Mouse (Mus musculus): ENCODE data around the gene Aadat.
A peak's percentile ranks its signal among the peaks of the same experiment; 100 is the strongest.
"Not testable (repeated sequence)": the region's sequence is repeated elsewhere in the genome, so short reads cannot be mapped to it uniquely, and the experiment has no call there.

Aadat gene

GRCm38 (mm10) chr8:60505653-60506521 is at the start of gene Aadat:
Aadat (plus strand) TSS chr8:60505932.
- DNase-seq (ENCODE audit: low read depth, low spot score) = peak; percentile 4

GRCm38 (mm10) chr8:60466686-60467335 is 38.9 kb upstream of the Aadat start:
- DNase-seq (ENCODE audit: low read depth, low spot score) = peak; percentile 2

- no peak for DNase-seq (ENCODE audit: low read depth, low spot score)
These were observed 15.6 kb upstream of the Aadat start for GRCm38 (mm10) chr8:60490147-60490546.

GRCm38 (mm10) chr8:60491871-60492270 is 13.9 kb upstream of the Aadat start:
- no peak for DNase-seq (ENCODE audit: low read depth, low spot score)

GRCm38 (mm10) chr8:60492471-60492870 is 13.3 kb upstream of the Aadat start:
- DNase-seq (ENCODE audit: low read depth, low spot score) = no peak

GRCm38 (mm10) chr8:60494606-60495005 is 11.1 kb upstream of the Aadat start:
- DNase-seq (ENCODE audit: low read depth, low spot score) = no peak

- DNase-seq (ENCODE audit: low read depth, low spot score) = not testable (repeated sequence)
These were observed 10.7 kb upstream of the Aadat start for GRCm38 (mm10) chr8:60495046-60495445.

GRCm38 (mm10) chr8:60503098-60503497 is 2.6 kb upstream of the Aadat start, which contains the start of gene Gm10283:
Gm10283 (minus strand) TSS chr8:60503198.
- DNase-seq (ENCODE audit: low read depth, low spot score) = no peak

GRCm38 (mm10) chr8:60518286-60518685 is 12.6 kb downstream of the Aadat start:
- DNase-seq (ENCODE audit: low read depth, low spot score) = no peak

- no peak for DNase-seq (ENCODE audit: low read depth, low spot score)
These were observed 29.2 kb downstream of the Aadat start for GRCm38 (mm10) chr8:60534945-60535344.

DNA sequence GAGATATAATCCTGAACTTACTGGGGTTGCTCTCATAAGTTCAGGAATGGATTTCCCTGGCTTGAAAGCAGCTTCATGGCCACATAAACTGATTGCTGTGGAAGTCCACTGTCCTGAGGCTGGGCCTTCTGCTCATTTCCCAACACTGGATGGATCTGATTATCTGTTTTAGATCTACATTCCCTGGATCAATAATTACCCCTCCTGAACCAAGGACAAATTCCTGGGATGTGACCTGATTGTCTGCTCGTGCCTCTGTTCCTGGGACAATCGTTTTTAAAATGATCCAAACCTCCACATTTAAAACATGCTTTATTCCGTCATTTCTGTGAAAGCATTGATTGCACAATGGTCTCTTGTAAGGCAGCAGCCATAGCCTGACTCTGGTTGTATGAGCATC is 61.1 kb downstream of the Aadat start:
- DNase-seq (ENCODE audit: low read depth, low spot score) = no peak

GRCm38 (mm10) chr8:60577231-60577630 is 71.5 kb downstream of the Aadat start:
- DNase-seq (ENCODE audit: low read depth, low spot score) = no peak

DNA sequence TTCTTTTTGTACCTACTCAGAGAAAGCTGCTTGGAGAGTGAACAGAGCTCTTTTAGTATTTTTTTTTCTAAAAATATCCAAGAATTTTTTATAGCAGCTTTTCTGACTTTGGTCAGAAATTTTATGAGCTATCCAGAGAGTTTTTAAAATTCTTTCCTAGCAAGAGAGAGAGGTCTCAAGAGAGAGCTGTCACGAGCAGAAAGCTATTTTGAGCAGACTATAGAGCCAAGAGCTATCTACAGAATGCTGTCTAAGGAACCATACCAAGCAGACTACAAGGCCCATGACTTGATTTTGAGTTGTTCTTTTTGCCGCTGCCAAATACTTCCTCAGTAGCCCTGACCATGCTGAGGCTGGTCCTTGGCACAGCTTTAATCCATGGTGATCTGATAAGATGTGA is 77.6 kb downstream of the Aadat start:
- DNase-seq (ENCODE audit: low read depth, low spot score) = no peak

GRCm38 (mm10) chr8:60591352-60592105 is 85.8 kb downstream of the Aadat start:
- DNase-seq (ENCODE audit: low read depth, low spot score) = not testable (repeated sequence)

DNA sequence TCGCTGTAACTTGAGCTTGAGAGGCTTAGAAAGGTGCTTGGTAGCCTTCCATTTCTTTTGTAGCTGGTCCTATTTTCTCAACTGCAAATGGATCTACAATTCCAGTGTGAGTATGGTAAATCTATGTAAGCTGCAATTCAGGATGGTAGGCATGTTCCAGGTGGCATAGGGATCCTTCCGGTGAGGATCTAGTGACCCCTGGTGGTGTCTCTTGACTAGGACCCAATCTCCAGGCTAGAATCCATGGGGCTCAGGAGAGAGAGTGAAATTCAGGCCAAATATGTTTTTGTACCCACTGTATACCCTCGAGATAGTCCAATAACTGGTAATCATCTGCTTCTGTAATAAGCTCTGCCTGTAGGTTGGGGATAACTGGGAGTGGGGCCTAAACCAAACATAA is 89.0 kb downstream of the Aadat start:
- DNase-seq (ENCODE audit: low read depth, low spot score) = no peak
